Mouse (Mus musculus): ENCODE measurements around the gene Cdh18. TPM values are rescaled to one million over a fixed set of nuclear protein-coding genes. Genes with fewer than 3 reads are reported as not detected.

Gene Cdh18
- polyA plus RNA-seq, 1 experiment from 2014 or later, result 1.3 TPM

- no peak overlapping the region for H3K4me3 ChIP-seq (ENCODE audit: low read depth, low read length)
- H3K9ac ChIP-seq (ENCODE audit: low read depth, low read length), result no peak overlapping the region
- H3K9me3 ChIP-seq (ENCODE audit: control insufficient read depth, low read length), result no peaks in the 10 kb centered on the region
- DNase-seq (ENCODE audit: low spot score) (no peak), ATAC-seq (ENCODE audit: low FRiP score) (no peak)
- no peak overlapping the region for H3K4me2 ChIP-seq (replicated peaks; ENCODE audit: low read depth, low read length)
- H3K4me1 ChIP-seq (replicated peaks; ENCODE audit: control insufficient read depth, insufficient read depth, low read length), result no peaks in the 10 kb centered on the region
- no peak overlapping the region for H3K27ac ChIP-seq (ENCODE audit: low read depth, low read length)
- H3K27me3 ChIP-seq (ENCODE audit: control insufficient read depth, insufficient read depth, low read length), result no peaks in the 10 kb centered on the region
- no peaks in the 10 kb centered on the region for H3K36me3 ChIP-seq (ENCODE audit: control insufficient read depth, insufficient read depth, low read length)
Observed at GRCm38 (mm10) chr15:22857704-22858103, 308.9 kb downstream of the Cdh18 start.

GRCm38 (mm10) chr15:22870679-22871078 lies 321.9 kb downstream of the Cdh18 start:
- Histone ChIP-seq H3K4me3 (ENCODE audit: low read depth, low read length) (no peak overlapping the region), H3K4me2 (replicated peaks; ENCODE audit: low read depth, low read length) (no peak overlapping the region), H3K9ac (ENCODE audit: low read depth, low read length) (no peak overlapping the region), H3K27ac (ENCODE audit: low read depth, low read length) (no peak overlapping the region), H3K36me3 (ENCODE audit: control insufficient read depth, insufficient read depth, low read length) (no peaks in the 10 kb centered on the region), H3K27me3 (ENCODE audit: control insufficient read depth, insufficient read depth, low read length) (no peaks in the 10 kb centered on the region), H3K4me1 (replicated peaks; ENCODE audit: control insufficient read depth, insufficient read depth, low read length) (no peaks in the 10 kb centered on the region), H3K9me3 (ENCODE audit: control insufficient read depth, low read length) (no peaks in the 10 kb centered on the region)
- 61% methylated on average over 1 of the region's 1 CpGs for WGBS
- ATAC-seq (ENCODE audit: low FRiP score) (no peak), DNase-seq (ENCODE audit: low spot score) (no peak)

- Histone ChIP-seq H3K9me3 (ENCODE audit: control insufficient read depth, low read length) (no peaks in the 10 kb centered on the region), H3K4me1 (replicated peaks; ENCODE audit: control insufficient read depth, insufficient read depth, low read length) (no peaks in the 10 kb centered on the region), H3K27me3 (ENCODE audit: control insufficient read depth, insufficient read depth, low read length) (no peaks in the 10 kb centered on the region), H3K4me3 (ENCODE audit: low read depth, low read length) (no peak overlapping the region), H3K27ac (ENCODE audit: low read depth, low read length) (no peak overlapping the region), H3K9ac (ENCODE audit: low read depth, low read length) (no peak overlapping the region), H3K36me3 (ENCODE audit: control insufficient read depth, insufficient read depth, low read length) (no peaks in the 10 kb centered on the region), H3K4me2 (replicated peaks; ENCODE audit: low read depth, low read length) (no peak overlapping the region)
- 77% methylated on average over 4 of the region's 4 CpGs for WGBS
- no peak for ATAC-seq (ENCODE audit: low FRiP score)
- no peak for DNase-seq (ENCODE audit: low spot score)
Observed at GRCm38 (mm10) chr15:22897724-22898123, 348.9 kb downstream of the Cdh18 start.

DNA sequence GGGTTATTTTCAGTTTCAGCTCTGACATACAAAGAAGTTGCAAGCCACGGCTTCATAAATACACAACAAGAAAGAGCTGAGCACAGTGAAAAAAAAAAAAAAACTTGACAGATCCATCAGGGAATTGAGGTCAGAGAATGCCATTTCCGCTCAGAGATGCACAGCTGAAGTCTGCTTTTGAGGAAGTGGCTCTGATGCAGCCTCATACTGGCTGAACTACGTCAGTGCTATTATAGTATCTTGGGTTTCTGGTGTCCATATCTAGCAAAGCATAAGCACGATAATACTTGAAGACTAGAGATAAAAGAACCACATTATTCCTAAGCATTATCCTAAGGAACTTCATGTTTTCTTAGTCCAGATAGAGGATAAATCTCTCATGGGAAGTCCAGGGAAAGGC lies 349.4 kb downstream of the Cdh18 start:
- H3K27me3 ChIP-seq (ENCODE audit: control insufficient read depth, insufficient read depth, low read length), result no peaks in the 10 kb centered on the region
- H3K4me3 ChIP-seq (ENCODE audit: low read depth, low read length), result no peak overlapping the region
- DNase-seq (ENCODE audit: low spot score), result no peak
- ATAC-seq (ENCODE audit: low FRiP score), result no peak
- no peak overlapping the region for H3K9ac ChIP-seq (ENCODE audit: low read depth, low read length)
- H3K36me3 ChIP-seq (ENCODE audit: control insufficient read depth, insufficient read depth, low read length), result no peaks in the 10 kb centered on the region
- H3K4me1 ChIP-seq (replicated peaks; ENCODE audit: control insufficient read depth, insufficient read depth, low read length), result no peaks in the 10 kb centered on the region
- H3K9me3 ChIP-seq (ENCODE audit: control insufficient read depth, low read length), result no peaks in the 10 kb centered on the region
- no peak overlapping the region for H3K4me2 ChIP-seq (replicated peaks; ENCODE audit: low read depth, low read length)
- 83% methylated on average over 4 of the region's 4 CpGs for WGBS
- no peak overlapping the region for H3K27ac ChIP-seq (ENCODE audit: low read depth, low read length)

- Histone ChIP-seq H3K4me2 (replicated peaks; ENCODE audit: low read depth, low read length) (no peak overlapping the region), H3K4me1 (replicated peaks; ENCODE audit: control insufficient read depth, insufficient read depth, low read length) (no peaks in the 10 kb centered on the region), H3K4me3 (ENCODE audit: low read depth, low read length) (no peak overlapping the region), H3K9ac (ENCODE audit: low read depth, low read length) (no peak overlapping the region), H3K9me3 (ENCODE audit: control insufficient read depth, low read length) (no peaks in the 10 kb centered on the region), H3K36me3 (ENCODE audit: control insufficient read depth, insufficient read depth, low read length) (no peaks in the 10 kb centered on the region), H3K27me3 (ENCODE audit: control insufficient read depth, insufficient read depth, low read length) (no peaks in the 10 kb centered on the region), H3K27ac (ENCODE audit: low read depth, low read length) (no peak overlapping the region)
- ATAC-seq (ENCODE audit: low FRiP score), result no peak
- no peak for DNase-seq (ENCODE audit: low spot score)
Observed at GRCm38 (mm10) chr15:22914444-22914843, 365.6 kb downstream of the Cdh18 start.

GRCm38 (mm10) chr15:22934293-22934692 lies 385.5 kb downstream of the Cdh18 start:
- WGBS, result 79% methylated on average over 4 of the region's 4 CpGs
- Histone ChIP-seq H3K36me3 (ENCODE audit: control insufficient read depth, insufficient read depth, low read length) (no peaks in the 10 kb centered on the region), H3K9ac (ENCODE audit: low read depth, low read length) (no peak overlapping the region), H3K4me1 (replicated peaks; ENCODE audit: control insufficient read depth, insufficient read depth, low read length) (no peaks in the 10 kb centered on the region), H3K9me3 (ENCODE audit: control insufficient read depth, low read length) (no peaks in the 10 kb centered on the region), H3K27me3 (ENCODE audit: control insufficient read depth, insufficient read depth, low read length) (no peaks in the 10 kb centered on the region), H3K27ac (ENCODE audit: low read depth, low read length) (no peak overlapping the region), H3K4me3 (ENCODE audit: low read depth, low read length) (no peak overlapping the region), H3K4me2 (replicated peaks; ENCODE audit: low read depth, low read length) (no peak overlapping the region)
- no peak for DNase-seq (ENCODE audit: low spot score)
- no peak for ATAC-seq (ENCODE audit: low FRiP score)

- no peak for ATAC-seq (ENCODE audit: low FRiP score)
- Histone ChIP-seq H3K27ac (ENCODE audit: low read depth, low read length) (no peak overlapping the region), H3K4me2 (replicated peaks; ENCODE audit: low read depth, low read length) (no peak overlapping the region), H3K36me3 (ENCODE audit: control insufficient read depth, insufficient read depth, low read length) (no peaks in the 10 kb centered on the region), H3K9me3 (ENCODE audit: control insufficient read depth, low read length) (no peaks in the 10 kb centered on the region), H3K4me1 (replicated peaks; ENCODE audit: control insufficient read depth, insufficient read depth, low read length) (no peaks in the 10 kb centered on the region), H3K4me3 (ENCODE audit: low read depth, low read length) (no peak overlapping the region), H3K9ac (ENCODE audit: low read depth, low read length) (no peak overlapping the region), H3K27me3 (ENCODE audit: control insufficient read depth, insufficient read depth, low read length) (no peaks in the 10 kb centered on the region)
- WGBS, result 91% methylated on average over 1 of the region's 1 CpGs
- DNase-seq (ENCODE audit: low spot score), result no peak
Observed at GRCm38 (mm10) chr15:22947234-22947633, 398.4 kb downstream of the Cdh18 start.

GRCm38 (mm10) chr15:22969424-22969823 lies 420.6 kb downstream of the Cdh18 start:
- DNase-seq (ENCODE audit: low spot score) (no peak), ATAC-seq (ENCODE audit: low FRiP score) (no peak)
- 80% methylated on average over 11 of the region's 11 CpGs for WGBS
- no peak overlapping the region for H3K4me2 ChIP-seq (replicated peaks; ENCODE audit: low read depth, low read length)
- no peaks in the 10 kb centered on the region for H3K9me3 ChIP-seq (ENCODE audit: control insufficient read depth, low read length)
- no peaks in the 10 kb centered on the region for H3K36me3 ChIP-seq (ENCODE audit: control insufficient read depth, insufficient read depth, low read length)
- H3K9ac ChIP-seq (ENCODE audit: low read depth, low read length), result no peak overlapping the region
- H3K4me1 ChIP-seq (replicated peaks; ENCODE audit: control insufficient read depth, insufficient read depth, low read length), result no peaks in the 10 kb centered on the region
- no peaks in the 10 kb centered on the region for H3K27me3 ChIP-seq (ENCODE audit: control insufficient read depth, insufficient read depth, low read length)
- no peak overlapping the region for H3K27ac ChIP-seq (ENCODE audit: low read depth, low read length)
- H3K4me3 ChIP-seq (ENCODE audit: low read depth, low read length), result no peak overlapping the region

DNA sequence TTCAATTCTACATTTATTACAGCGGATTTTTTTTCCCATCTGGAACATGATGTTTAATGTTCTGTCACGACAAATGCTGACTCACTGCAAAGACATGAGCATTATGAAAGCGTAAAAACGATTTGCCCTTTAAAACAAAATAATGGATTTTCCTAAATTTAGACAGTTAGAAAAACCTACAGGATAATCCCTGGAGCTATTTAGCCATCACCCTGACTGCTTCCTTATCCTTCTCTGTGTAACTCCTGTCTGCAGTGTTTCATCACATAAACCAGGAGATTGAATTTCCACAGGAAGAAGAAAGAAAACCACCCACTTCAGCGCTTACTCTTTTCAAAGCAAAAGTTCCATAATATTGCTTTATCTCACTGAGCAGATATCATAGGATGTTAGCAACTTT lies 431.3 kb downstream of the Cdh18 start:
- no peaks in the 10 kb centered on the region for H3K36me3 ChIP-seq (ENCODE audit: control insufficient read depth, insufficient read depth, low read length)
- 79% methylated on average over 5 of the region's 5 CpGs for WGBS
- H3K4me3 ChIP-seq (ENCODE audit: low read depth, low read length), result no peak overlapping the region
- DNase-seq (ENCODE audit: low spot score), result no peak
- no peak overlapping the region for H3K27ac ChIP-seq (ENCODE audit: low read depth, low read length)
- no peaks in the 10 kb centered on the region for H3K9me3 ChIP-seq (ENCODE audit: control insufficient read depth, low read length)
- H3K4me1 ChIP-seq (replicated peaks; ENCODE audit: control insufficient read depth, insufficient read depth, low read length), result no peaks in the 10 kb centered on the region
- ATAC-seq (ENCODE audit: low FRiP score), result no peak
- H3K9ac ChIP-seq (ENCODE audit: low read depth, low read length), result no peak overlapping the region
- no peaks in the 10 kb centered on the region for H3K27me3 ChIP-seq (ENCODE audit: control insufficient read depth, insufficient read depth, low read length)
- H3K4me2 ChIP-seq (replicated peaks; ENCODE audit: low read depth, low read length), result no peak overlapping the region

Data from hindbrain, embryonic 11.5 days (tissue).